Mouse (Mus musculus) E14TG2a.4 (cell line): ENCODE measurements around the gene Xaf1.

ENCODE experiments used
- H3K27me3 ChIP-seq: 2 replicates; pipeline ENCODE4 v1.6.1; 2014; ENCODE audit warnings: low read length, control low read depth; ENCODE audit not compliant: insufficient read depth
- H3K36me3 ChIP-seq: 2 replicates; pipeline ENCODE4 v1.6.1; 2014; ENCODE audit warnings: low read length, control low read depth; ENCODE audit not compliant: insufficient read depth
- H3K4me1 ChIP-seq: replicated peaks from 2 replicates; pipeline ENCODE4 v1.6.1; 2014; ENCODE audit warnings: low read depth, low read length, control low read depth
- H3K4me3 ChIP-seq: replicated peaks from 2 replicates; pipeline ENCODE4 v1.5.1; 2014; ENCODE audit warnings: mild to moderate bottlenecking, low read length
- H3K9me3 ChIP-seq: 2 replicates; pipeline ENCODE4 v1.6.1; 2014; ENCODE audit warnings: low read length, control low read depth
- CTCF ChIP-seq: conservative IDR thresholded peaks from 2 replicates; pipeline ENCODE4 v1.5.1; 2014; ENCODE audit warnings: low read length
- NANOG ChIP-seq: IDR thresholded peaks from 2 replicates; pipeline ENCODE4 v1.6.1; 2014; ENCODE audit warnings: borderline replicate concordance, low read length, mixed read lengths
- POU5F1 ChIP-seq: IDR thresholded peaks from 2 replicates; pipeline ENCODE4 v1.6.1; 2014; ENCODE audit warnings: low read length, borderline replicate concordance

The Xaf1 gene

GRCm38 (mm10) chr11:72281143-72281851, 20.1 kb upstream of the Xaf1 start:
- peaks cover 5% of the 10 kb centered on the region; the same call in 1 of the 2 replicates for H3K9me3 ChIP-seq
- no peaks in the 10 kb centered on the region for H3K27me3 ChIP-seq
- no peak overlapping the region for H3K4me3 ChIP-seq
- no peaks in the 10 kb centered on the region for H3K36me3 ChIP-seq
- H3K4me1 ChIP-seq = peaks cover 32% of the 10 kb centered on the region
- TF ChIP-seq POU5F1 = no peak
- TF ChIP-seq CTCF = no peak
- TF ChIP-seq NANOG = no peak

GRCm38 (mm10) chr11:72281852-72282400, 19.5 kb upstream of the Xaf1 start:
- Histone ChIP-seq H3K4me3 (no peak overlapping the region), H3K27me3 (no peaks in the 10 kb centered on the region), H3K36me3 (no peaks in the 10 kb centered on the region), H3K9me3 (peaks cover 5% of the 10 kb centered on the region; the same call in 1 of the 2 replicates), H3K4me1 (peaks cover 37% of the 10 kb centered on the region)
- TF ChIP-seq CTCF (no peak), NANOG (no peak), POU5F1 (no peak)

- TF ChIP-seq POU5F1 = no peak
- TF ChIP-seq CTCF = no peak
- TF ChIP-seq NANOG = no peak
- no peaks in the 10 kb centered on the region for H3K27me3 ChIP-seq
- peaks cover 5% of the 10 kb centered on the region; the same call in 1 of the 2 replicates for H3K9me3 ChIP-seq
- H3K4me1 ChIP-seq = peaks cover 53% of the 10 kb centered on the region
- no peaks in the 10 kb centered on the region for H3K36me3 ChIP-seq
- H3K4me3 ChIP-seq = no peak overlapping the region
Measured at GRCm38 (mm10) chr11:72283486-72284224, 17.8 kb upstream of the Xaf1 start.

GRCm38 (mm10) chr11:72284532-72285182, 16.8 kb upstream of the Xaf1 start:
- TF ChIP-seq NANOG = no peak
- TF ChIP-seq POU5F1 = no peak
- no peak for TF ChIP-seq CTCF
- H3K4me3 ChIP-seq = no peak overlapping the region
- H3K9me3 ChIP-seq = peaks cover 10% of the 10 kb centered on the region
- peaks cover 60% of the 10 kb centered on the region for H3K4me1 ChIP-seq
- H3K27me3 ChIP-seq = no peaks in the 10 kb centered on the region
- H3K36me3 ChIP-seq = no peaks in the 10 kb centered on the region

- TF ChIP-seq NANOG (no peak), CTCF (no peak), POU5F1 (no peak)
- H3K27me3 ChIP-seq = no peaks in the 10 kb centered on the region
- no peaks in the 10 kb centered on the region for H3K36me3 ChIP-seq
- 0 out of 2 replicates have a peak overlapping the region, but pooled peaks have one; percentile 17 for H3K4me3 ChIP-seq
- H3K9me3 ChIP-seq = peaks cover 18% of the 10 kb centered on the region
- peaks cover 62% of the 10 kb centered on the region for H3K4me1 ChIP-seq
Measured at GRCm38 (mm10) chr11:72285971-72286480, 15.4 kb upstream of the Xaf1 start.

GRCm38 (mm10) chr11:72286651-72287050, 14.8 kb upstream of the Xaf1 start:
- Histone ChIP-seq H3K9me3 (peaks cover 21% of the 10 kb centered on the region), H3K4me1 (peaks cover 62% of the 10 kb centered on the region), H3K27me3 (no peaks in the 10 kb centered on the region), H3K4me3 (peak overlapping the region; percentile 17; the same call in 1 of the 2 replicates), H3K36me3 (no peaks in the 10 kb centered on the region)
- TF ChIP-seq NANOG (no peak), POU5F1 (no peak), CTCF (no peak)

GRCm38 (mm10) chr11:72287126-72287525, 14.3 kb upstream of the Xaf1 start:
- no peaks in the 10 kb centered on the region for H3K36me3 ChIP-seq
- no peak for TF ChIP-seq CTCF
- TF ChIP-seq POU5F1 = no peak
- TF ChIP-seq NANOG = no peak
- H3K4me1 ChIP-seq = peaks cover 62% of the 10 kb centered on the region
- H3K4me3 ChIP-seq = no peak overlapping the region
- peaks cover 24% of the 10 kb centered on the region for H3K9me3 ChIP-seq
- no peaks in the 10 kb centered on the region for H3K27me3 ChIP-seq

GRCm38 (mm10) chr11:72287543-72287942, 13.9 kb upstream of the Xaf1 start:
- Histone ChIP-seq H3K9me3 (peaks cover 28% of the 10 kb centered on the region), H3K27me3 (no peaks in the 10 kb centered on the region), H3K4me1 (peaks cover 62% of the 10 kb centered on the region), H3K4me3 (no peak overlapping the region; the same call in 1 of the 2 replicates), H3K36me3 (no peaks in the 10 kb centered on the region)
- no peak for TF ChIP-seq POU5F1
- TF ChIP-seq NANOG = no peak
- no peak for TF ChIP-seq CTCF
